Mouse (Mus musculus) frontal cortex, postnatal 36 days (tissue): ENCODE data around the gene Pex14.

ENCODE experiments used
- DNase-seq, 2 experiments: peaks; one replicate each; pipeline ENCODE4 v3.0.0; 2022; ENCODE audit warnings: low spot score in 2 of 2

Pex14 gene

DNA sequence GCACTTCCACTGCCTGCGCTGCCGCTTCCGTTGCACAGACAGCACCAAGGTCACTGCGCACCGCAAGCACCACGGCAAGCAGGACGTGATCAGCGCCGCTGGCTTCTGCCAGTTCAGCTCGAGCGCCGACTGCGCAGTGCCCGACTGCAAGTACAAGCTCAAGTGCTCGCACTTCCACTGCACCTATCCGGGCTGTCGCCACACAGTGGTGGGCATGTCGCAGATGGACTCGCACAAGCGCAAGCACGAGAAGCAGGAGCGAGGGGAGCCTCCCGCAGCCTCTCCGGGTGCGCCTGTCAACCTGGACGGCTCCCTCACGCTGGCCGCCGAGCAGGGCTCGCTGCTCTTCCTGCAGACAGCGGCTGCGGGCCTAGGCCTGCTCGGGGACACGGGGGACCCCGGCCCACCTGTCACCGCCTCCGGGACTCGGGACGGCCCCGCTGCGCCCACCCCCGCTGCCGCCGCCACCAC lies 147.8 kb downstream of the Pex14 start:
- DNase-seq = peak; percentile 49 to 64

GRCm38 (mm10) chr4:148950932-148951650 lies 148.6 kb downstream of the Pex14 start:
- DNase-seq = peak; percentile 55 to 65

DNA sequence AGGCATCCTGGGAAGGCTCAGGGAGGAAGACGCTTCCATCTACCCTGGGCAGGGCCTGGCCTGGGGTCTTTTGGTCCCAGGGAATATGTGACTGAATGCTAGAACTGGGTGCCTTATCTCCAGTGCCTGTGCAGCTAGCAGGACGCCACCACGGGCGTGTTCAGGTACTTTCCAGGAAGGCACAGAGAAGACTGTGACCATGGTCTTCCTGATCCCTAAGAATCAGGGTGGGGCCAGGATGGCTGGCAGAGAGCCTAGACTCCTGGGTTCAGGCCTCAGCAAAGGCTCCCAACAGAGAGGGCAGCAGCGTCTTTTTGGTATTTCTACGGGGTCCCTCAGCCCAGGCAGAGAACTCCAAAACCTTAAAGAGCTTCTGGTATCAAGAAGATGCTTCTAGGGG lies 149.2 kb downstream of the Pex14 start:
- DNase-seq = no peak

- DNase-seq = no peak
These were observed 151.8 kb downstream of the Pex14 start for GRCm38 (mm10) chr4:148947833-148948388.

GRCm38 (mm10) chr4:148946071-148946470 lies 153.6 kb downstream of the Pex14 start:
- DNase-seq = no peak

DNA sequence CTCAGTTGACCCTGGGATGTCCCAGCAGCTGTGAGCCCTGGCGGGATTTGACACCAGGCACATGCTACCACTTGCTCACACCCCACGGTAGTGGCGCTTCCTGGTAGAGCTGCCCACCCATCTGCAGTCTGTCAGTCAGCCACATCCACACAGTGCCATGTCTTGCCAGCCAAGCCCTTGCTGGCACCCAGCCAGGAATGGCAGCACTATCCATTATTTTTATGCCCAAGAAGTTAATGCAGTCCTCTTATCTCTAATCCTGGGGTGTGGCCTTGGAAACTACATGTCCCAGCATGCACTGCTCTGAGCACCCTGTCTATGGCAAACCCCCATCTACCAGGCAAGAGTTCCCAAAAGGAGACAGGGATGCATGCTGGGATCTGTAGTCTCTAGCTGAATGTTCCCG lies 154.2 kb downstream of the Pex14 start:
- peak in 1 of 2 experiments; percentile 53 for DNase-seq

- DNase-seq = no peak
These were observed 156.6 kb downstream of the Pex14 start for GRCm38 (mm10) chr4:148943099-148943498.

GRCm38 (mm10) chr4:148941321-148941720 lies 158.4 kb downstream of the Pex14 start:
- no peak for DNase-seq

GRCm38 (mm10) chr4:148940674-148941211 lies 158.9 kb downstream of the Pex14 start:
- no peak for DNase-seq

DNA sequence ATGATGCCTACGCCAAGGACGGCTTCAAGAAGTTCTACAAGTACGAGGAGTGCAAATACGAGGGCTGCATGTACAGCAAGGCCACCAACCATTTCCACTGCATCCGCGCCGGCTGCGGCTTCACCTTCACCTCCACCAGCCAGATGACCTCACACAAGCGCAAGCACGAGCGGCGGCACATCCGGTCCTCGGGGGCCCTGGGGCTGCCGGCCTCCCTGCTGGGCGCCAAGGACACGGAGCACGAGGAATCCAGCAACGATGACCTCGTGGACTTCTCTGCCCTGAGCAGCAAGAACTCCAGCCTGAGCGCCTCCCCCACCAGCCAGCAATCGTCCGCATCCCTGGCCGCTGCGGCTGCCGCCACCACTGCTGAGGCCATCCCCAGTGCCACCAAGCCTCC lies 161.1 kb downstream of the Pex14 start:
- DNase-seq = no peak

DNA sequence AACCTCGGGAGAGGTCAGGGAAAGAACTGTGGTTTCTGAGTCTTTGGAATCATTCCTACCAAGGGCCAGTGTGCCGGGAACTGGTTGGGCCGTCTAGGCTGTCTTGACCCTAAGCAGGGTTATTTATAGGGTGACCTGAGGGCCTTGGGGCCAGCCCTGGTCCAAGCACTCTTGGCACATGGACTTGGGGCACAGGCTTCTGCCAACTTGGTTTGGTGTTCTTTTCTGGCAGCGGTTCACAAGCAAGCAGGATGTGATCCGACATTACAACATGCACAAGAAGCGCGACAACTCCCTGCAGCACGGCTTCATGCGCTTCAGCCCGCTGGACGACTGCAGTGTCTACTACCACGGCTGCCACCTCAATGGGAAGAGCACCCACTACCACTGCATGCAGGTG lies 162.9 kb downstream of the Pex14 start:
- no peak for DNase-seq

- DNase-seq = no peak
These were observed 163.6 kb downstream of the Pex14 start for GRCm38 (mm10) chr4:148936111-148936510.

DNA sequence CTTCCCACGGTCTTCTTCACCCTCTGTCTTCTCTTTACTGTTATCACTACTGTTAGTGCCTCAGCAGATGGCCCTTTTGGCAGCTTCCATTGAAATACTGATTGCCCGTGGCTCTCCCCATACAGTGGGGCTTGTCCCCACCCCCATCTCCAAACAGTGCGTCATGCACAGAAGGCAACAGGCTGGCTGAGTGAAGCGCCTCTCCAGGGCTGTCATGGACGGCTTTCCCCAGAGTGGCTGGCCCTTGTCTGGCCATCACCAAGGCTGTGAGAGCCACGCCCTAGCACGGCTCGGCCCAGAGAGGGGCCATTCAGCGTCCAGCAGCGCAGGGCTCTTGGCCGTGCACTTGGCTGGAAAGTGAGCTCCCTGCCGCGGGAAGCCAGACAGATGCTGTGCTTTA lies 164.5 kb downstream of the Pex14 start:
- no peak for DNase-seq

DNA sequence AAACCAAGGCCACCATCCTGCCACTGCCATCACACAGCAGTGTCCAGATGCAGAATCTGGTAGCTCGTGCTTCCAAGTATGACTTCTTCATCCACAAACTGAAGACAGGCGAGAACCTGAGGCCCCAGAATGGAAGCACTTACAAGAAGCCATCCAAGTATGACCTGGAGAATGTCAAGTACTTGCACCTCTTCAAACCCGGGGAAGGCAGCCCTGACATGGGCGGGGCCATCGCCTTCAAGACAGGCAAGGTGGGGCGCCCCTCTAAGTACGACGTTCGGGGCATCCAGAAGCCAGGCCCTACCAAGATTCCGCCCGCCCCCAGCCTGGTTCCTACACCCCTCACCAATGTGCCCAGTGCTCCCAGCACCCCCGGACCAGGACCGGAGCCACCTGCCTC lies 166.6 kb downstream of the Pex14 start:
- no peak for DNase-seq

- no peak for DNase-seq
These were observed 168.9 kb downstream of the Pex14 start for GRCm38 (mm10) chr4:148930721-148931229.

- DNase-seq = no peak
These were observed 170.8 kb downstream of the Pex14 start for GRCm38 (mm10) chr4:148928876-148929275.

DNA sequence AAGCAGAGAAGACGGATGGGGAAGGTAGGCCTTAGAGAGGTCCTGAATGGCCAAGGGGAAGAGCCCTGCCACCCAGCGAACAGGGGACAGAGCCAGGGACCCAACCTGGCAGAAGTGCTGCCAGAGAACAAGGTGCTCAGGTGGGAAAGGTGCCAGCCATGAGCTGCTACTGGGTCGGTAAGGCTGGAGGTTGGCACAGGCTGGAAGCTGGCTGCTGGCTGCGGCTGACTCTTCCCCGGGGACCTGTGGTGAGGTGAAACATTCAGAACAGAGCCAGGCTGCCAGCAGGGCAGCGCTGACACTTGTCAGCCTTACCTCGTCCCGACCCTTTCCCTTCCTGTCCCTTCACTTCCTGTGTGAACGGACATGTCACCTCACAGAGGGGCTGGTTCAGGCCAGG lies 171.4 kb downstream of the Pex14 start:
- DNase-seq = no peak

DNA sequence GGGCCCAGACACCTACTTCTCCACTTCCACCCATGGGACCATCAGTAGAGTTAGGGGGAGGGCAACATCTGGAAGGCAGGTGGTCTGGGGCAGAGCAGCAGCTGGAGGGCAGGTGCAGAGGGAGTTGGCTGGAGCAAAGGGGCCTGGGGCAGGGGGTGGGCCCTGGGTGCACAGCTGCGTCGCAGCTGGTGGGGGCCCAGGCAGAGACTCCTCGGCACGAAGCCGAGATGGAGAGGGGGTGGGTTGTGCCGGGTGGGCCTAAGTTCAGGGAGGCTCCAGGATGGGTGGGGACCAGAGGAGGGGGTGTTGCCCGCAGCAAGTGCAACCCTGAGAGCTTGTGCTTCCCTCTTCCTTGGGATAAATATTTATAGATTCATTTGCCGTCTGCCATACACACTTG lies 173.2 kb downstream of the Pex14 start:
- DNase-seq = no peak

- no peak for DNase-seq
These were observed 173.9 kb downstream of the Pex14 start for GRCm38 (mm10) chr4:148925589-148926359.

DNA sequence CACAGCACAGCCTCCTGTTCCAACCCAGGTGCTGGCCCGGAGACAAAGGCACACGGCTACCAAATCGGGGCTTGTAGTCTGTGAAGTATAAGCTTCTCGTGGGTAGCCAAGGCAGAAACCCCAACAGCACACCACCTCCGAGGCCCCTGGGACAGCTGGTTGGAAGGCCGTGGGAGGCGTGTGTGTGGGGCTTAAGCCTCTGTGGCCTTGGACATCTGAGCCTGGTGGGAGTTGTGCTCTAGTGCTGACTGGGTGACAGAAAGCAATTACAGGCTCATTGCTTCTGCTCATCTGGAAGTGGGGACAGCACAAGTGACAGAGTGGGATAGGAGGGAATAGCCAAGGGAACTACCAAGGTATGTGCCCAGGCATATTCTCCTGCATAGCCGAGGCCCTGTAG lies 175.7 kb downstream of the Pex14 start:
- no peak for DNase-seq

DNA sequence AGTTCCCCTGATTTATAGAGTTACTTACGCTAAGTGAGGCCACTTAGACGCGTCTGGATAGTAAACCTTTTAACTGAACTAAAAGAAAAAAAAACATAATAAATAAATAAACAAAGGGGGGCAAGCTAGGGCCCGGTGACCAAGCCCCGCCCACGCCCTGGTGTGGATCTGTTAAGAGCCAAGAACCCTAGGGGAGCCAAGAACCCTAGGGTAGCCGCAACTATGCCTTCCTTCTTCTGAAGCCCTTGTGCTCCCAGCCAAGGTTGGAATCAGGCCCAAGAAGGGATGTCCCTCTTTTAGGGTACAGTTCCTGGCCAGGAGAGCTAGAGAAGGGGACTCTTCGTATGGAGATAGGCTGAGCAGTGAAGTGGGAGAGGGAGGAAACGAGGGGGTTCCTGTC lies 176.3 kb downstream of the Pex14 start:
- no peak for DNase-seq

DNA sequence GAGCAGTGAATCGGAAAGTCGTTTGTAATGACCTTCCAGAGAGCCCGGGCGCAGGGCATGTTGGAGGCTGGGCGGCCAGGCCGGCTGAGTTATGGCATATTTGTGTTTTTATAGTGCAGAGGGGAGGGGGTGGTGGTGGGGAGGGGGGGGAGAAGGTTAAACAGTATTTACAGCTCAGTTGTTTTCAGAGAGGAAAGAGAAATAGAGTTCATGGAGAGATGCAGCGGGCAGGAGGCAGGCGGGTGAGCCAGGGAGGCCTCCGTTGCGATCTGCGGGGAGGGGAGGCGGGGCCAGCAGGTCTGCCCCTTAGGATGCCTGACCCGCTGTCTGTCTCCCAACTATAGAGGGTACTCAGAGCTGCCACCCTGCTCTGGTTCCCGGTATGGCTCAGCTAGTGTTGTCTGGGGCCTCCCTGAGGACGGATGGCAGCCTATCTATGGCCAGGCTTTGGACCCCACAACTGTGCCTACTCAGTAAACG lies 177.4 kb downstream of the Pex14 start:
- DNase-seq = no peak
